Mouse (Mus musculus): ENCODE measurements around the gene Chst15. TPM values are rescaled to one million over a fixed set of nuclear protein-coding genes. Genes with fewer than 3 reads are reported as not detected.

Chst15 gene
- polyA plus RNA-seq, 1 experiment from 2014 or later, result 18.3 TPM

DNA sequence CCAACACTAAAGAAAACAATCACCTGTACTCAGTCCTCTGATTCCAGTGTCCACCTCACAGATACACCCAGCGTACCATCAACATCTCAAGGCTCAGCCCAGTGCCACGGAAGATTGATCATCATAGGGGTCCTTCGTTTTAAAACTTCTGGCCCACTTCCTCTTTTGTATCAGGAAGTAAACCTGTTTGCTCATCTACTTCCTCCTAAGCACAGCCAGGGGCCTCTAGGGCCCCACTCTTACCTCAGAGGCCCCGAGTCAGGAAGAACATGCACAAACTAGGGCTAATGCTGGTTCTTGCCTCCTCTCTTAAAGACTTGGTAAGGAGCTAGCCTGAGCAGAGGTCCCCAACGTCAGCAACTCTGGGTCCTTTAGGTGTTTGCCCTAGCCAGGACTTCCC is 6.4 kb upstream of the Chst15 start:
- H3K9ac ChIP-seq, result no peak overlapping the region
- no peak overlapping the region for H3K4me2 ChIP-seq
- TF ChIP-seq CTCF (IDR thresholded peaks at IDR 0.05; ENCODE audit: low read depth), result no peak
- no peak for ATAC-seq (ENCODE audit: insufficient read depth)
- no peaks in the 10 kb centered on the region for H3K27me3 ChIP-seq (ENCODE audit: insufficient read depth, low read length)
- H3K36me3 ChIP-seq (ENCODE audit: insufficient read depth), result no peaks in the 10 kb centered on the region
- no peak for DNase-seq
- H3K4me1 ChIP-seq (ENCODE audit: insufficient read depth), result peaks cover 10% of the 10 kb centered on the region
- no peak overlapping the region for H3K4me3 ChIP-seq (ENCODE audit: low read depth, low read length)
- 68% methylated on average over 5 of the region's 5 CpGs for WGBS
- no peak overlapping the region for H3K27ac ChIP-seq (ENCODE audit: low read depth)
- no peaks in the 10 kb centered on the region for H3K9me3 ChIP-seq (ENCODE audit: low read depth, low read length)

DNA sequence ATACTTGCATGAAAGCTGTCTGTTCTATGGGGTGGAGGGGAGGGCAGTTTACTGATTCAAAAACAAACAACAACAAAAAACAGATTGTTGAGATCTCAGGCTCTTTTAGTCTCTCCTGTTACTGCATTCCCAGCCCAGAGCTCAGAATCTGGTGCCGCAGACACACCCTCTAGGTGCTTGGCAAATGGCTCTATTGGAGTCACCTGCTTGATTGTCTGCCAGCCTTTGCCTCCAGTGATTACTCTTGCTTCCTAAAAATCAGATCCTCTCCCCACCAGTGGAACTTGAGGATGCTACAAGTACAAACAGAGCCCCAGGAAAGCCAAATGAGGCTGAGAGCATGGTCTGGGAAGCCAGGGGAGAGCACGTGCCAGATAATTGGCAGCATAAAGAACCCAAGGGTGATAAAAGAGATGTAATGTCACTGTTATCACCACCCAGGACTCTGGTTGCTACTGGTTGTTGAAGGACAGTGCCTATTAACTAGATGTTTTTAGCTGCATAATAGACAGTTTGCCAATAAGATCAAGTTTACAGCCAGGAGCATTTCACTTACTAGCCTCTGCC is 4.4 kb upstream of the Chst15 start:
- H3K27me3 ChIP-seq (ENCODE audit: insufficient read depth, low read length), result no peaks in the 10 kb centered on the region
- 72% methylated on average over 2 of the region's 2 CpGs for WGBS
- no peak overlapping the region for H3K9ac ChIP-seq
- H3K4me2 ChIP-seq, result no peak overlapping the region
- no peak overlapping the region for H3K4me3 ChIP-seq (ENCODE audit: low read depth, low read length)
- ATAC-seq (ENCODE audit: insufficient read depth), result no peak
- H3K27ac ChIP-seq (ENCODE audit: low read depth), result no peak overlapping the region
- H3K9me3 ChIP-seq (ENCODE audit: low read depth, low read length), result no peaks in the 10 kb centered on the region
- no peak for TF ChIP-seq CTCF (IDR thresholded peaks at IDR 0.05; ENCODE audit: low read depth)
- no peaks in the 10 kb centered on the region for H3K36me3 ChIP-seq (ENCODE audit: insufficient read depth)
- DNase-seq, result no peak
- peaks cover 14% of the 10 kb centered on the region for H3K4me1 ChIP-seq (ENCODE audit: insufficient read depth)

DNA sequence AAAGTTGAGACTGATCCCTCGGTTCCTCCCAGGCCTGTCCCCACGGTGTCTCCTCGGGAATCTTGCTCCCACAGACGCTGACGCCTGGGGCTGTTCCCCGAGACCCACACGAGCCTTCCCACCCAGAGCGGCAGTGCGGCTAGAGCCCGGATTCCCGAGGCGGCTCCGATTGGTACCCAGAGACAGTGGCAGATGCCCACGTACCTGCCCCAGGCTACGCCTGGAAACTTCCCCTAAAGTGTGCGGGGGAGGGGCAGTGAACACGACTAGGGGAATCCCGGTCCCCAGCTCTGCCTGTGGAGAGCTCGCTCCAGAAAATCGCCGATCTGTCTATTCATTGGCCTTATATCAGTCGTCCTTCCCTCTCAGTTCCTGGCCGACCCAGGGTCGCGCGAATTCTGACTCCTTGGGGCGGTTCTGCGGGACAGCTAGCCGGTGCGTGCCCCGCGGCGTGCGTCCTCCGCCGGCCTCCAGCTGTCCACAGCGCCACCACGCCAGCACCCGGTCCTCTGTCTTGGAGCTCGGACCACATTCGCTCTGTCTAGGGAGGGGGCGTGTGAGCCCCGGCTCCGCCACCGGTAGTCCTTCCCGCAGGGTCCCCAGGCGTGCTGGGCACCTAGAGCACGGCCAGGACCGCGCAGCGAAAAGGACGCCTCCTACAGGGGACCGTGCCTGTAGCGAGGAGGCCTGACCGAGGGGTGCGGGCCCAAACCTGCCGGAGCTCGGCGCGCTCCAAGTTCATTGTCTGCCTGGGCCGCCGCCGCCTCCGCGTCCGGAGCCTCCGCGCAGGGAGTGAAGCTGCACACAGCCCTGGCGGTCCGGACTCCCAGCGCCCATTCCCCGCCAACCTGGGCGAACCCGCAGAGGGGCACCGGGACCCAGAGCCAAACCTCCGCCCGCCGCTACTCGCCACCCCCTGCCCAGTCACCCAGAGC is 660 bp downstream of the Chst15 start:
- no peaks in the 10 kb centered on the region for H3K9me3 ChIP-seq (ENCODE audit: low read depth, low read length)
- under 1% methylated on average over 79 of the region's 79 CpGs for WGBS
- no peaks in the 10 kb centered on the region for H3K27me3 ChIP-seq (ENCODE audit: insufficient read depth, low read length)
- H3K36me3 ChIP-seq (ENCODE audit: insufficient read depth), result no peaks in the 10 kb centered on the region
- H3K4me2 ChIP-seq, result peak overlapping the region; percentile 99
- peak overlapping the region; percentile 77 for H3K27ac ChIP-seq (ENCODE audit: low read depth)
- ATAC-seq (ENCODE audit: insufficient read depth) (peak; percentile 77), DNase-seq (peak; percentile 78)
- H3K9ac ChIP-seq, result peak overlapping the region; percentile 82
- TF ChIP-seq CTCF (IDR thresholded peaks at IDR 0.05; ENCODE audit: low read depth), result peak; percentile 54
- H3K4me3 ChIP-seq (ENCODE audit: low read depth, low read length), result peak overlapping the region; percentile 78
- peaks cover 17% of the 10 kb centered on the region for H3K4me1 ChIP-seq (ENCODE audit: insufficient read depth)

- H3K9ac ChIP-seq, result peak overlapping the region; percentile 82
- WGBS, result 2% methylated on average over 51 of the region's 51 CpGs
- peak overlapping the region; percentile 78 for H3K4me3 ChIP-seq (ENCODE audit: low read depth, low read length)
- DNase-seq (peak; percentile 93), ATAC-seq (ENCODE audit: insufficient read depth) (peak; percentile 71)
- TF ChIP-seq CTCF (IDR thresholded peaks at IDR 0.05; ENCODE audit: low read depth), result peak; percentile 69
- peak overlapping the region; percentile 99 for H3K4me2 ChIP-seq
- H3K27me3 ChIP-seq (ENCODE audit: insufficient read depth, low read length), result no peaks in the 10 kb centered on the region
- H3K27ac ChIP-seq (ENCODE audit: low read depth), result peak overlapping the region; percentile 77
- no peaks in the 10 kb centered on the region for H3K36me3 ChIP-seq (ENCODE audit: insufficient read depth)
- H3K4me1 ChIP-seq (ENCODE audit: insufficient read depth), result peaks cover 17% of the 10 kb centered on the region
- no peaks in the 10 kb centered on the region for H3K9me3 ChIP-seq (ENCODE audit: low read depth, low read length)
These were observed 1.6 kb downstream of the Chst15 start for GRCm38 (mm10) chr7:132315149-132316091.

DNA sequence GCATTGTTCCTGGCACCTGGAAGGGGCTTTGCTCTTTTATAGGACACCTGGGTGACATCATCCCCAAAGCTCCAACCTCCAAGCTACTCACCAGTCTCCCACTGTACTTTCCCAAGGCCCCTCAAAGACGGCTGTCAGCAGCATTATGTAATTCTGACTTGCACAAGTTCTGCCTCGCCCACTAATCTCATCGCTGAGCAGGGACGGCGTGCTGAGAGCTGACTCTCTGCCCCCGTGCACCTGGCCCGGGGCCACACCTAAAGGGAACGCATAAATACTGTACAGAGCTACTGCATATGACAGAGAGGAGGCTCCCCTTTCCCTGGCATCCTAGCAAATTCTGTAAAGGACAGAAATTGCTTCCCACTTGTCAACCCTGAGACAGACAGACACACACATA is 4.6 kb downstream of the Chst15 start:
- Histone ChIP-seq H3K4me3 (ENCODE audit: low read depth, low read length) (no peak overlapping the region), H3K9me3 (ENCODE audit: low read depth, low read length) (no peaks in the 10 kb centered on the region), H3K27me3 (ENCODE audit: insufficient read depth, low read length) (no peaks in the 10 kb centered on the region), H3K4me1 (ENCODE audit: insufficient read depth) (peaks cover 29% of the 10 kb centered on the region), H3K9ac (no peak overlapping the region), H3K4me2 (no peak overlapping the region), H3K36me3 (ENCODE audit: insufficient read depth) (no peaks in the 10 kb centered on the region), H3K27ac (ENCODE audit: low read depth) (no peak overlapping the region)
- DNase-seq (no peak), ATAC-seq (ENCODE audit: insufficient read depth) (no peak)
- 61% methylated on average over 8 of the region's 8 CpGs for WGBS
- no peak for TF ChIP-seq CTCF (IDR thresholded peaks at IDR 0.05; ENCODE audit: low read depth)

- DNase-seq (peak; percentile 87), ATAC-seq (ENCODE audit: insufficient read depth) (peak; percentile 76)
- Histone ChIP-seq H3K36me3 (ENCODE audit: insufficient read depth) (no peaks in the 10 kb centered on the region), H3K4me2 (no peak overlapping the region), H3K9me3 (ENCODE audit: low read depth, low read length) (no peaks in the 10 kb centered on the region), H3K27ac (ENCODE audit: low read depth) (peak overlapping the region; percentile 61; the same call in 1 of the 2 replicates), H3K4me1 (ENCODE audit: insufficient read depth) (peaks cover 44% of the 10 kb centered on the region), H3K27me3 (ENCODE audit: insufficient read depth, low read length) (no peaks in the 10 kb centered on the region), H3K4me3 (ENCODE audit: low read depth, low read length) (no peak overlapping the region), H3K9ac (no peak overlapping the region)
- TF ChIP-seq CTCF (IDR thresholded peaks at IDR 0.05; ENCODE audit: low read depth), result no peak
- WGBS, result 9% methylated on average over 5 of the region's 5 CpGs
These were observed 8.4 kb downstream of the Chst15 start for GRCm38 (mm10) chr7:132308537-132309191.
